Mouse (Mus musculus): ENCODE data around the gene Chpf. TPM values are rescaled to one million over a fixed set of nuclear protein-coding genes. Genes with fewer than 3 reads are reported as not detected.
A peak's percentile ranks its signal among the peaks of the same experiment; 100 is the strongest.

The Chpf gene
- total and polyA plus RNA-seq, 2 experiments from 2014 or later = 19.3 to 47.7 TPM

- Histone ChIP-seq H3K4me1 (ENCODE audit: control insufficient read depth, insufficient read depth) (0 out of 2 replicates have a peak, but pooled peaks cover 6% of the 10 kb centered on the region), H3K4me2 (ENCODE audit: low read depth, low read length) (no peak overlapping the region), H3K27ac (ENCODE audit: low read depth) (no peak overlapping the region), H3K36me3 (replicated peaks; ENCODE audit: control insufficient read depth, insufficient read depth, low read length) (peaks cover 48% of the 10 kb centered on the region), H3K9ac (replicated peaks; ENCODE audit: low read depth, low read length) (no peak overlapping the region), H3K27me3 (ENCODE audit: control insufficient read depth, insufficient read depth, low read length) (peaks cover 52% of the 10 kb centered on the region), H3K9me3 (replicated peaks; ENCODE audit: control insufficient read depth, low read length) (no peaks in the 10 kb centered on the region), H3K4me3 (ENCODE audit: low read depth, low read length) (no peak overlapping the region)
- no peak for DNase-seq (ENCODE audit: low spot score)
- TF ChIP-seq EP300 (IDR thresholded peaks at IDR 0.05; ENCODE audit: low read depth) = no peak
- TF ChIP-seq CTCF (IDR thresholded peaks at IDR 0.05; ENCODE audit: low read depth) = no peak
- ATAC-seq (ENCODE audit: insufficient read depth, low read depth) = no peak
- 41% methylated on average over 24 of the region's 24 CpGs for WGBS
These were observed 7.5 kb upstream of the Chpf start for GRCm38 (mm10) chr1:75486561-75486960.

GRCm38 (mm10) chr1:75480735-75481134, 1.6 kb upstream of the Chpf start:
- no peak for TF ChIP-seq EP300 (IDR thresholded peaks at IDR 0.05; ENCODE audit: low read depth)
- TF ChIP-seq CTCF (IDR thresholded peaks at IDR 0.05; ENCODE audit: low read depth) = no peak
- peaks cover 7% of the 10 kb centered on the region; the same call in 1 of the 2 replicates for H3K4me1 ChIP-seq (ENCODE audit: control insufficient read depth, insufficient read depth)
- WGBS = 78% methylated on average over 7 of the region's 7 CpGs
- H3K27ac ChIP-seq (ENCODE audit: low read depth) = no peak overlapping the region
- H3K27me3 ChIP-seq (ENCODE audit: control insufficient read depth, insufficient read depth, low read length) = peaks cover 54% of the 10 kb centered on the region
- ATAC-seq (ENCODE audit: insufficient read depth, low read depth) (no peak), DNase-seq (ENCODE audit: low spot score) (no peak)
- H3K4me3 ChIP-seq (ENCODE audit: low read depth, low read length) = no peak overlapping the region
- no peak overlapping the region for H3K4me2 ChIP-seq (ENCODE audit: low read depth, low read length)
- H3K9ac ChIP-seq (replicated peaks; ENCODE audit: low read depth, low read length) = no peak overlapping the region
- no peaks in the 10 kb centered on the region for H3K9me3 ChIP-seq (replicated peaks; ENCODE audit: control insufficient read depth, low read length)
- peaks cover 7% of the 10 kb centered on the region for H3K36me3 ChIP-seq (replicated peaks; ENCODE audit: control insufficient read depth, insufficient read depth, low read length)

GRCm38 (mm10) chr1:75480036-75480435, 929 bp upstream of the Chpf start:
- DNase-seq (ENCODE audit: low spot score) = no peak
- Histone ChIP-seq H3K4me1 (ENCODE audit: control insufficient read depth, insufficient read depth) (peaks cover 7% of the 10 kb centered on the region; the same call in 1 of the 2 replicates), H3K9me3 (replicated peaks; ENCODE audit: control insufficient read depth, low read length) (no peaks in the 10 kb centered on the region), H3K36me3 (replicated peaks; ENCODE audit: control insufficient read depth, insufficient read depth, low read length) (peaks cover 10% of the 10 kb centered on the region), H3K9ac (replicated peaks; ENCODE audit: low read depth, low read length) (no peak overlapping the region), H3K4me2 (ENCODE audit: low read depth, low read length) (peak overlapping the region; percentile 93), H3K27me3 (ENCODE audit: control insufficient read depth, insufficient read depth, low read length) (peaks cover 57% of the 10 kb centered on the region), H3K4me3 (ENCODE audit: low read depth, low read length) (peak overlapping the region; percentile 76), H3K27ac (ENCODE audit: low read depth) (no peak overlapping the region)
- 24% methylated on average over 13 of the region's 13 CpGs for WGBS
- TF ChIP-seq EP300 (IDR thresholded peaks at IDR 0.05; ENCODE audit: low read depth) (no peak), CTCF (IDR thresholded peaks at IDR 0.05; ENCODE audit: low read depth) (no peak)
- ATAC-seq (ENCODE audit: insufficient read depth, low read depth) = no peak

- Histone ChIP-seq H3K27ac (ENCODE audit: low read depth) (no peak overlapping the region), H3K27me3 (ENCODE audit: control insufficient read depth, insufficient read depth, low read length) (peaks cover 58% of the 10 kb centered on the region), H3K9me3 (replicated peaks; ENCODE audit: control insufficient read depth, low read length) (no peaks in the 10 kb centered on the region), H3K4me1 (ENCODE audit: control insufficient read depth, insufficient read depth) (peaks cover 7% of the 10 kb centered on the region; the same call in 1 of the 2 replicates), H3K36me3 (replicated peaks; ENCODE audit: control insufficient read depth, insufficient read depth, low read length) (peaks cover 14% of the 10 kb centered on the region), H3K4me3 (ENCODE audit: low read depth, low read length) (peak overlapping the region; percentile 76), H3K9ac (replicated peaks; ENCODE audit: low read depth, low read length) (no peak overlapping the region), H3K4me2 (ENCODE audit: low read depth, low read length) (peak overlapping the region; percentile 93)
- DNase-seq (ENCODE audit: low spot score) (no peak), ATAC-seq (ENCODE audit: insufficient read depth, low read depth) (no peak)
- WGBS = 3% methylated on average over 14 of the region's 24 CpGs
- TF ChIP-seq EP300 (IDR thresholded peaks at IDR 0.05; ENCODE audit: low read depth) (no peak), CTCF (IDR thresholded peaks at IDR 0.05; ENCODE audit: low read depth) (no peak)
These were observed 505 bp upstream of the Chpf start for GRCm38 (mm10) chr1:75479635-75479989.

- no peak for TF ChIP-seq EP300 (IDR thresholded peaks at IDR 0.05; ENCODE audit: low read depth)
- no peak for TF ChIP-seq CTCF (IDR thresholded peaks at IDR 0.05; ENCODE audit: low read depth)
- peaks cover 24% of the 10 kb centered on the region for H3K36me3 ChIP-seq (replicated peaks; ENCODE audit: control insufficient read depth, insufficient read depth, low read length)
- ATAC-seq (ENCODE audit: insufficient read depth, low read depth) (peak; percentile 6; the same call in 1 of the 2 replicates), DNase-seq (ENCODE audit: low spot score) (peak; percentile 29)
- peak overlapping the region; percentile 76 for H3K4me3 ChIP-seq (ENCODE audit: low read depth, low read length)
- H3K4me1 ChIP-seq (ENCODE audit: control insufficient read depth, insufficient read depth) = peaks cover 7% of the 10 kb centered on the region; the same call in 1 of the 2 replicates
- H3K4me2 ChIP-seq (ENCODE audit: low read depth, low read length) = peak overlapping the region; percentile 93
- H3K9ac ChIP-seq (replicated peaks; ENCODE audit: low read depth, low read length) = peak overlapping the region; percentile 67
- no peaks in the 10 kb centered on the region for H3K9me3 ChIP-seq (replicated peaks; ENCODE audit: control insufficient read depth, low read length)
- 1% methylated on average over 19 of the region's 25 CpGs for WGBS
- peaks cover 58% of the 10 kb centered on the region for H3K27me3 ChIP-seq (ENCODE audit: control insufficient read depth, insufficient read depth, low read length)
- peak overlapping the region; percentile 85 for H3K27ac ChIP-seq (ENCODE audit: low read depth)
These were observed 610 bp downstream of the Chpf start for GRCm38 (mm10) chr1:75478497-75478896.

GRCm38 (mm10) chr1:75477966-75478290, 1.2 kb downstream of the Chpf start:
- peak overlapping the region; percentile 76 for H3K4me3 ChIP-seq (ENCODE audit: low read depth, low read length)
- H3K36me3 ChIP-seq (replicated peaks; ENCODE audit: control insufficient read depth, insufficient read depth, low read length) = peaks cover 29% of the 10 kb centered on the region
- ATAC-seq (ENCODE audit: insufficient read depth, low read depth) = no peak
- H3K27ac ChIP-seq (ENCODE audit: low read depth) = no peak overlapping the region
- no peak for TF ChIP-seq CTCF (IDR thresholded peaks at IDR 0.05; ENCODE audit: low read depth)
- no peak for TF ChIP-seq EP300 (IDR thresholded peaks at IDR 0.05; ENCODE audit: low read depth)
- H3K9me3 ChIP-seq (replicated peaks; ENCODE audit: control insufficient read depth, low read length) = no peaks in the 10 kb centered on the region
- WGBS = 39% methylated on average over 3 of the region's 3 CpGs
- peaks cover 52% of the 10 kb centered on the region for H3K27me3 ChIP-seq (ENCODE audit: control insufficient read depth, insufficient read depth, low read length)
- H3K4me2 ChIP-seq (ENCODE audit: low read depth, low read length) = peak overlapping the region; percentile 93
- DNase-seq (ENCODE audit: low spot score) = no peak
- H3K4me1 ChIP-seq (ENCODE audit: control insufficient read depth, insufficient read depth) = peaks cover 7% of the 10 kb centered on the region; the same call in 1 of the 2 replicates
- H3K9ac ChIP-seq (replicated peaks; ENCODE audit: low read depth, low read length) = no peak overlapping the region
